Mouse (Mus musculus) liver, embryonic 16.5 days (tissue): ENCODE data around the gene Pcca. TPM values are rescaled to one million over a fixed set of nuclear protein-coding genes. Genes with fewer than 3 reads are reported as not detected.
A peak's percentile ranks its signal among the peaks of the same experiment; 100 is the strongest.

Experiments
- ATAC-seq: fragments of 200-750 bp; cut with Nextera tagmentation; 2 replicates; pipeline ENCODE4 v1.8.0; 2017; ENCODE audit warnings: low read depth, mild to moderate bottlenecking, moderate number of reproducible peaks, moderate library complexity
- H3K27ac ChIP-seq: fragments of 300-500 bp; sonication (generic); 2 replicates; pipeline ENCODE4 v1.5.1; 2014; ENCODE audit warnings: mild to moderate bottlenecking, low read length
- H3K27me3 ChIP-seq: fragments of 300-500 bp; sonication (generic); 2 replicates; pipeline ENCODE4 v1.6.1; 2014; ENCODE audit warnings: low read depth, low read length, mixed read lengths; ENCODE audit not compliant: control insufficient read depth, insufficient read depth
- H3K36me3 ChIP-seq: fragments of 300-500 bp; sonication (generic); 2 replicates; pipeline ENCODE4 v1.6.1; 2014; ENCODE audit warnings: mild to moderate bottlenecking; ENCODE audit not compliant: control insufficient read depth, insufficient read depth
- H3K4me1 ChIP-seq: fragments of 300-500 bp; sonication (generic); 2 replicates; pipeline ENCODE4 v1.6.1; 2014; ENCODE audit warnings: low read depth, low read length, mixed read lengths; ENCODE audit not compliant: control insufficient read depth
- H3K4me2 ChIP-seq: fragments of 300-500 bp; sonication (generic); 2 replicates; pipeline ENCODE4 v1.6.1; 2014; ENCODE audit warnings: low read depth, low read length, mixed read lengths
- H3K4me3 ChIP-seq: fragments of 300-500 bp; sonication (generic); 2 replicates; pipeline ENCODE4 v1.5.1; 2014; ENCODE audit warnings: low read depth, mild to moderate bottlenecking, low read length
- H3K9ac ChIP-seq: fragments of 300-500 bp; sonication (generic); 2 replicates; pipeline ENCODE4 v1.6.1; 2014; ENCODE audit warnings: low read depth, low read length
- H3K9me3 ChIP-seq: fragments of 300-500 bp; sonication (generic); replicated peaks from 2 replicates; pipeline ENCODE4 v1.6.1; 2016; ENCODE audit warnings: low read length; ENCODE audit not compliant: control insufficient read depth
- WGBS: fragments of 180-500 bp; shearing (Covaris S2); extraction: QIAGEN DNeasy Blood & Tissue Kit; methylation state at CpG from one replicate; pipeline ENCODE4 v1.1.7; 2014; ENCODE audit not compliant: insufficient replicate concordance; 5-methylcytosine and 5-hydroxymethylcytosine counted together
- polyA plus RNA-seq: library from polyadenylated mRNA; unstranded; fragments of >200 nt; fragmentation: Nextera tagmentation; extraction: Ambion mirVana; gene quantifications from 2 replicates; pipeline ENCODE4 v1.2.1, GENCODE M21; 2015

The Pcca gene
- polyA plus RNA-seq, 1 experiment from 2014 or later: 17.7 TPM

DNA sequence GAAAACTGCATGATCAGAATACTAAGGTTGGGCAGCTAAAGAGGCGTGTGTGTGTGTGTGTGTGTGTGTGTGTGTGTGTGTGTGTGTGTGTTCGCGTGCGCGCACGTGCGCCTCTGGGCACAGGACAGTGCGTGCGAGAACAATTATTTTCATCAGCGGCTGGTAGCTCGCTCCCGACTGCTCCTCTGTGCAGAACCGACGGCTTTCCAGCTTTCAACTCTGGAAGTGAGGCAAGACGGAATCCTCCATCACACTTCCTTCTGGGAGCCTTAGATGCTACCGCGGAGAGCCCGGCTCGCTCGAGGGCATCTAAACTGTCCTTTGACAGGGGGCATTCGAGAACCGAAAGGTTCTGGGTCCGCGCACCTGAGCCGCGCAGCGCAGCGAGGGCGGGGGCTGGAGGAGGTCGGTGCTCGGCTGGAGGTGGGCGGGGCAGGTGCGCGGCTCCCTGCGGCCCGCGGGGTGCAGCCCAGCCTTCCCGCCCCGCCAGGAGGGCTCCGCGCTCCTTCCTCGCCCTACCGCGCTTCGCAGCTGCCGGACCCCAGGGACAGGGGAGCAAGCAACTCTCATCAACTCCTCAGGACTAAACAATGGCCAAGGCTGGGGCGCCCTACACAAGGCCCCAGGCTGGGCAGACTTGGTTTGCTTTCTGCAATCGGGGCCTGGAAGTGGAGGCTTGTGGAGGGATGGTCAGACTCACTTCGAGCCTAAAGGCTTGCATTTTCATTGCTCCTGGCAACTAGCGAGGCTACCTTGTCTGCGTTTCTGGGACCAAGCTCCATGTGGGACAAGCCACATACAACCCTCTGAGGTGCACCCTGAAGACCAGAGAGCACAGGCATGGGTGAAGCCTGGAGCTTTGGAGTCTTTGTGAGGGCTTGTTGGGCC is 43.4 kb upstream of the Pcca start, which contains the start of gene Gm10837:
Gene Gm10837, plus strand, starts transcription at position 146 of the 888 bp plus-strand sequence.
- Histone ChIP-seq H3K4me1 (peaks cover 4% of the 10 kb centered on the region), H3K4me2 (peak within 1 kb of the TSS; percentile 48), H3K4me3 (peak within 1 kb of the TSS; percentile 22; the same call in 1 of the 2 replicates), H3K36me3 (no peaks in the 10 kb centered on the region), H3K9ac (no peak within 1 kb of the TSS), H3K27me3 (peaks cover 47% of the 10 kb centered on the region), H3K9me3 (no peaks in the 10 kb centered on the region), H3K27ac (no peak within 1 kb of the TSS)
- no peak for ATAC-seq
- WGBS: 2% methylated on average over 51 of the region's 51 CpGs

DNA sequence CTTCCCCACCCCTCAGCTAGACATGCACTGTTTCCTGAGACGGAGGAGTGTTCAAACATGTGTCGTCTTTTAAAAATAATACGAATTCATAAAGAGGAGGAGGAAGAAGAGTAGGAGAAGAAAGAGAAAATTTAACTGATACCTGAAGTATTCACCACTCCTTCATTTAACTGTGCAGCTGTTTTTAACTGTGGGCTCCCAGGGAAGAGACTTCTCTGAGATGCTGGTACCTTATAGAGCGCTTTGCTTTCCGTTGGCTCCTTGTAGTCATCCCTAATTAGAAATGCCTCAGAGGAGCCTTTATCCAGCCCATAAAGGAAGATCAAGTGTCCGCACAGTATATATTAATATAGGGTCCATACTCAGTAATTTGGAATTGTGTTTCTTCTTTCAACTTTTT is 42.6 kb upstream of the Pcca start:
- Histone ChIP-seq H3K27ac (no peak overlapping the region), H3K4me3 (no peak overlapping the region), H3K27me3 (peaks cover 38% of the 10 kb centered on the region), H3K9ac (no peak overlapping the region), H3K36me3 (no peaks in the 10 kb centered on the region), H3K9me3 (no peaks in the 10 kb centered on the region), H3K4me1 (peaks cover 4% of the 10 kb centered on the region), H3K4me2 (no peak overlapping the region)
- WGBS: 60% methylated on average over 6 of the region's 6 CpGs
- ATAC-seq: no peak

DNA sequence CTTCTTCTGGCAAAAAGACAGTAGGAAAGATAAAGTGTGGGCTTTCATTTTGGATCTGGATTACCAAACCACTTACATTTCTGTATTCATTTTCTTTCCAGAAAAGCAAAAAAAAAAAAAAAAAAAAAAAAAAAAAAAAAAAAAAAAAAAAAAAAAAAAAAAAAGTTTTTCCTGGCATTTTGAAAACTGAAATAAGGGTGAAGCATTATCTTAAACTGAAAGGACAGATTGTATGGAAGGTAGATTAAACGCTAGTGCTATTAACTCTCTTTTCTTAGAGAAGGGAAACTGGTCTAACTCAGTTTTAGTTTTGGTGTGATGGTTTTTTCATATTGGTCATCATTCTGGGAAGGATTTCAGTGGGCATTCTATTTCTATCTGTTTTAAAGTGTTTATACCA is 42.1 kb upstream of the Pcca start:
- Histone ChIP-seq H3K9me3 (no peaks in the 10 kb centered on the region), H3K4me2 (no peak overlapping the region), H3K9ac (no peak overlapping the region), H3K27me3 (peaks cover 37% of the 10 kb centered on the region), H3K4me1 (peaks cover 4% of the 10 kb centered on the region), H3K4me3 (no peak overlapping the region), H3K36me3 (no peaks in the 10 kb centered on the region), H3K27ac (no peak overlapping the region)
- 40% methylated on average over 1 of the region's 1 CpGs for WGBS
- no peak for ATAC-seq

DNA sequence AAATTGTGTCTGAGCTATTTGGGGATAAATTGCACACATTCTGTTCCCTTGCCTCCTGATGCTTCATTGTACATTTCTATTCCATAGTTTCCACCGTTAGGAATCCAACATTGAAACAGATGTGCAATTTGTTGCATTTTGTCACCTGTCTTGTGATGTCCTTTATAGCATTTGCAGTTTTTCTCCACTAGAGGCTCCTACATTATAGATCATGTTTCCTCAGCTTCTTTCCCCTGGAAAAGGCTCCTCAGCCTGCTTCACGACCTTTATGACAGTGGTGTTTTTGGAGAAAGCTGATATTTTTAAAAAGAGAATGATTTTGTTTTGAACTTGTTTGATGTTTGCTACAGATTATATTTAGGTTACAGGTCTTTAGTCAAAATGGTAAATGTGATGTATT is 25.1 kb upstream of the Pcca start:
- no peak for ATAC-seq
- H3K27me3 ChIP-seq: peaks cover 4% of the 10 kb centered on the region
- H3K4me3 ChIP-seq: no peak overlapping the region
- no peak overlapping the region for H3K9ac ChIP-seq
- 7% methylated on average over 2 of the region's 2 CpGs for WGBS
- no peaks in the 10 kb centered on the region for H3K36me3 ChIP-seq
- no peaks in the 10 kb centered on the region for H3K9me3 ChIP-seq
- H3K4me1 ChIP-seq: no peaks in the 10 kb centered on the region
- no peak overlapping the region for H3K27ac ChIP-seq
- H3K4me2 ChIP-seq: no peak overlapping the region

DNA sequence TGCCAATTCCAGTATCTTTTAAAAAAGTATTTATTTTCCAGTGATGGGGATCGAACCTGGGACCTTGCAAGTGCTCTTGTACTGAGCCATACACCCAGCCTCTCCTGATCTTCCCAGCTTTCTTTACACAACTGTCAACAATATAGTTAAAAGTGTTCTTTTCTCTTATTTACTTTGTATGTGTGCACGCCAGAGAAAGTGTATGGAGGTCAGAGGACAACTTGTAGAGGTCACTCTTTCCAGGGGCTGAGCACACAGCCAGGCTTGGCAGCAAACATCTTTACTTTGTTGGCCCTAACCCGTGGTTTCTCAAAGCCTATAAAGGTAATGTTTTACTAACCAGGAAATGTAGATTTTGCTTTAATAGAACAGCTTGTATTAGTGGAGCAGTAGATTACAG is 22.6 kb upstream of the Pcca start:
- Histone ChIP-seq H3K27me3 (peaks cover 4% of the 10 kb centered on the region), H3K4me3 (no peak overlapping the region), H3K9me3 (no peaks in the 10 kb centered on the region), H3K27ac (no peak overlapping the region), H3K36me3 (no peaks in the 10 kb centered on the region), H3K9ac (no peak overlapping the region), H3K4me2 (no peak overlapping the region), H3K4me1 (no peaks in the 10 kb centered on the region)
- WGBS: 34% methylated on average over 3 of the region's 3 CpGs
- ATAC-seq: peak; percentile 88

DNA sequence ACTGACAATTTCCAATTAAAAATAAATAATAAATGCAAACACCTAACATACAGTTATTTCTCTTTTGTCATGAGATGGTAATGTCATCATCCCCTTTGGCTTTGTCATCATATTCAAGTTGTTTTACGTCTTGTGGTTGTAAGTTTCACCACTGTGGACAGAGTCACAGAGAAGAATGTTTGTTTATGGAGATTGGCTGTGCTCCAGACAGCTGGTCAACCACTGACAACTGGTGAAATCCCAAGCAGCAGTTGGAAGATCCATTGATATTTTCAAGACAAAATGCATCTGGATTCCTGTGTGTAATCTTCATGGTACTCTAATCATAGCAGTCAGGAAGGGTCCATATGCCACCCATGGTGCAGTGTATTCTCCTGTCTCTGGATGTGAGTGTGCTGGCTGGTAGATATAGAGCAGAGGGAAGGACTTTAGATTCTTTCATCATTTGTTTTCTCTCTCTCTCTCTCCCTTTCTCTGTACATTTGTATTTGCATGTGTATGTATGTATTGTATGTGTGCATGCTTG is 20.6 kb upstream of the Pcca start:
- peaks cover 4% of the 10 kb centered on the region for H3K27me3 ChIP-seq
- no peaks in the 10 kb centered on the region for H3K4me1 ChIP-seq
- H3K36me3 ChIP-seq: no peaks in the 10 kb centered on the region
- ATAC-seq: no peak
- H3K9ac ChIP-seq: no peak overlapping the region
- no peak overlapping the region for H3K4me3 ChIP-seq
- no peak overlapping the region for H3K27ac ChIP-seq
- no peaks in the 10 kb centered on the region for H3K9me3 ChIP-seq
- 36% methylated on average over 1 of the region's 1 CpGs for WGBS
- H3K4me2 ChIP-seq: no peak overlapping the region

DNA sequence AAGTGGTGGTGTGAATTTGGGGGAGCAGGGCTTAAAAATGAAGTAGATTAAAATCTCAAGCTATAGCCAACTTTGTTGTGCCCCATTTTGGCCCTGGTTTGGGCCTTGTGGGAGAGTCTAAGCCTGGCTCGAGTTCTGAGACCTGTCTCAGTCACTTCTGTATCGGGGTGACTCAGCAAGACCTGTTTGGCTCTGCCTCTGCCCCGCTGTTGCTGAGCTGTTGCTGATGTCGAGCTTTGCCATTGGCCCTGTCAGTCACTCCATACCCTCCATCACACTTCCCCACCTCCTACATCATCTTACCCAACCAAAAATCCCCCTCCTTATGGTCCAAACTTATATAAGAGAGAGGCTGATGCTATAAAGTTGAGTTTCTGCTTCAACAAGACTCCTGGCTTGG is 5.6 kb upstream of the Pcca start:
- no peak overlapping the region for H3K9ac ChIP-seq
- WGBS: 69% methylated on average over 4 of the region's 4 CpGs
- no peak for ATAC-seq
- H3K4me1 ChIP-seq: no peaks in the 10 kb centered on the region
- no peaks in the 10 kb centered on the region for H3K36me3 ChIP-seq
- H3K9me3 ChIP-seq: no peaks in the 10 kb centered on the region
- H3K4me2 ChIP-seq: no peak overlapping the region
- H3K27ac ChIP-seq: no peak overlapping the region
- H3K27me3 ChIP-seq: no peaks in the 10 kb centered on the region
- no peak overlapping the region for H3K4me3 ChIP-seq

DNA sequence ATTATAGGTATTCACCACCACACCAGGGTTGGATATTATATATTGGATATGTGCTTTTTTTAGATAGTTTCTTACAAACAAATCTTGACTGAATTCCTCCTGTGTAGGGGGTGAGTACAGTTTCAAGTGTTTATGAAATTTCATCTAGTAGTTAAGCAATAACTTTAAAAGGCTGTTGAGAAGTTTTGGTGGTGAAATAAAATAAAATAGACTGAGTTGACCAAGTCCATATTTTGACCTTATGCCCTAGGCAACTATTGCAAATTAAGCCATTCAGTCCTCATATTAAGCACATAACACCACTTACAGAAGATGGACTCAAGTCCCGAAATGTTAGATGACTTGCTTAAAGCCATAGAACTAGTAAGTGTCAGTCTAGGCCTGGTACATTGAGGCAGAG is 1.9 kb downstream of the Pcca start:
- Histone ChIP-seq H3K9me3 (no peaks in the 10 kb centered on the region), H3K4me2 (no peak overlapping the region), H3K27me3 (no peaks in the 10 kb centered on the region), H3K27ac (no peak overlapping the region), H3K4me1 (peaks cover 4% of the 10 kb centered on the region; the same call in 1 of the 2 replicates), H3K9ac (no peak overlapping the region), H3K4me3 (no peak overlapping the region), H3K36me3 (no peaks in the 10 kb centered on the region)
- no peak for ATAC-seq
- 74% methylated on average over 1 of the region's 1 CpGs for WGBS

DNA sequence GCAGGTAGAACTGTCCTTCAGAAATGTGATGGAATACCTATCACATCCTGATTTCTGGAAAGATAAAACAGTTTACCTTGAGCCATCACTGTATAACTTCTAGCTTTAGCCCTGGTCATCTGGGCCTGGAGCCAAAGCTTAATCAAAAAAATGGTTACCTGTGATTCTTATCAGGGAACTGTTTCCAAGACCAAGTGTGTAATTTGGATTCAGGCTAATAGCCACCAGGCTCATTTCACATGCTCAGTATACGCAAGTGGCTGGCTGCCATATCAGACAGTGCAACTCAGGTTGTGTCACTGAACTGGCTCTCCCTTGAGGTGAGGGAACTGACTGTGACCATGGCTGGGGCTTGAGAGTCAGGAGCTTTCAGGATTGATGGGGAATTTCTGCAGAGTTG is 14.3 kb downstream of the Pcca start:
- H3K9me3 ChIP-seq: no peaks in the 10 kb centered on the region; the same call in 1 of the 2 replicates
- H3K4me1 ChIP-seq: no peaks in the 10 kb centered on the region
- WGBS: 71% methylated on average over 1 of the region's 1 CpGs

More for the DNA sequence above, 14.3 kb downstream of the Pcca start:
- no peak overlapping the region for H3K27ac ChIP-seq
- no peaks in the 10 kb centered on the region for H3K27me3 ChIP-seq
- ATAC-seq: no peak
- no peak overlapping the region for H3K4me2 ChIP-seq
- H3K4me3 ChIP-seq: no peak overlapping the region
- no peak overlapping the region for H3K9ac ChIP-seq
- H3K36me3 ChIP-seq: no peaks in the 10 kb centered on the region
